Mouse (Mus musculus) cerebellum, adult 11-12 months (tissue): ENCODE measurements around the gene Catip.

Experiments
- DNase-seq: peaks from one replicate; pipeline ENCODE4 v3.0.0; 2022

Catip gene

GRCm38 (mm10) chr1:74385531-74385930 lies 23.6 kb downstream of the Catip start:
- DNase-seq, result no peak

GRCm38 (mm10) chr1:74386363-74386713 lies 24.4 kb downstream of the Catip start:
- no peak for DNase-seq

GRCm38 (mm10) chr1:74386714-74387385 lies 24.9 kb downstream of the Catip start:
- DNase-seq, result peak; percentile 93

- peak; percentile 53 for DNase-seq
Observed at GRCm38 (mm10) chr1:74387386-74387988, 25.6 kb downstream of the Catip start.

- peak; percentile 48 for DNase-seq
Observed at GRCm38 (mm10) chr1:74388398-74388920, 26.6 kb downstream of the Catip start.

- DNase-seq, result peak; percentile 35
Observed at GRCm38 (mm10) chr1:74389831-74390286, 28.0 kb downstream of the Catip start.

GRCm38 (mm10) chr1:74390287-74390906 lies 28.5 kb downstream of the Catip start:
- peak; percentile 69 for DNase-seq

- peak; percentile 96 for DNase-seq
Observed at GRCm38 (mm10) chr1:74390924-74391748, 29.2 kb downstream of the Catip start, which contains the start of gene Ctdsp1. Ctdsp1 (plus strand) TSS chr1:74391509.

GRCm38 (mm10) chr1:74391844-74392441 lies 30.0 kb downstream of the Catip start:
- peak; percentile 84 for DNase-seq

- DNase-seq, result peak; percentile 55
Observed at GRCm38 (mm10) chr1:74392446-74392994, 30.6 kb downstream of the Catip start.

- peak; percentile 65 for DNase-seq
Observed at GRCm38 (mm10) chr1:74393010-74393409, 31.1 kb downstream of the Catip start.

GRCm38 (mm10) chr1:74393697-74394096 lies 31.8 kb downstream of the Catip start:
- DNase-seq, result peak; percentile 57

GRCm38 (mm10) chr1:74394311-74394710 lies 32.4 kb downstream of the Catip start:
- peak; percentile 40 for DNase-seq

GRCm38 (mm10) chr1:74394858-74395257 lies 33.0 kb downstream of the Catip start:
- peak; percentile 42 for DNase-seq

GRCm38 (mm10) chr1:74395290-74395689 lies 33.4 kb downstream of the Catip start:
- peak; percentile 39 for DNase-seq

- DNase-seq, result peak; percentile 59
Observed at GRCm38 (mm10) chr1:74396456-74397222, 34.7 kb downstream of the Catip start.

- peak; percentile 97 for DNase-seq
Observed at GRCm38 (mm10) chr1:74397268-74397918, 35.5 kb downstream of the Catip start.

GRCm38 (mm10) chr1:74397919-74398451 lies 36.1 kb downstream of the Catip start:
- DNase-seq, result peak; percentile 77

- no peak for DNase-seq
Observed at GRCm38 (mm10) chr1:74400531-74400930, 38.6 kb downstream of the Catip start.

GRCm38 (mm10) chr1:74401015-74401702 lies 39.3 kb downstream of the Catip start:
- DNase-seq, result no peak
